In the genomic region with DNA sequence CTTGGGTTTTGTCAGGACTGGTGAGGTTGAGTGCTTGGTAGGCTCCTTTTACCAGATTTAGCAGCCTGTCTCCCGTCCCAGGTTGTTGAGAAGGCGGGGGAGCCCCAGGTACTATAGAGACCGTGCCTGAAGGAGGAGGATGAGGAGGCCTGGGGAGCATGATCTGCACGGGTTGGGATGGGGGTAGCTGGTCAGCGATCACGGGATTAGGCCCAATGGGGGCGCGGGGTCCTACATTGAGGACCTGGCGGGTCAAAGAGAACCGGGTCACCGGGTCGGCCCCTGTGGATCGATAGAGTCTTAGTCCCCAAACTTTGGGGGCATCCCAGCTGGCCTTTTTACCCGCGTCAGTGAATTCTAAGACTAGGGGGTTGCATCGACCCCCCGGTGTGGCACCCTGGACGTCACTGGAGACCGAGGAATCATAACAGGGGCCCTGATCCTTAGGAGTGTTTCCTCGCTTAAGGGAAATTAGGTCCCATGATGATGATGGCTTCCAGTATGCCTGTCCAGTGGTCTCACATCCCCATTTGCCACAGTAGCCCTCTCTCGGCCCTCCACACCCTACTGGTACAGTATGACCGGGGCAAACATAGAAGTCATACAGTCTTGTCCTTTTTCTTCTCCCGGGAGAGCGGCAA, we compare ENCODE assay signal across 8 mouse cellular contexts. TPM values are rescaled to one million over a fixed set of nuclear protein-coding genes. Genes with fewer than 3 reads are reported as not detected.
DNase-seq lines count a peak whose midpoint lies in the region.

No protein-coding gene starts in this region.

- DNase-seq in adrenal gland, postnatal 10 days, result peak; percentile 51
- DNase-seq in cerebellum, postnatal 25 days, result peak; percentile 64 to 68
- DNase-seq in gastrocnemius, postnatal 4 days (ENCODE audit: low spot score in 2 of 2), result peak; percentile 75 to 84
- DNase-seq in kidney, adult 9 months, result peak; percentile 57
- DNase-seq in layer of hippocampus, postnatal 36 days, result peak; percentile 49 to 60
- DNase-seq in lung, postnatal 4 days, result peak; percentile 62 to 73
- DNase-seq in spleen, postnatal 14 days (ENCODE audit: low spot score in 2 of 2), result peak; percentile 47 to 65
- DNase-seq in urinary bladder, postnatal 10 days (ENCODE audit: low spot score), result peak; percentile 86

RNA-seq across cellular contexts. Expression of a gene that starts 27.7 kb away (rescaled TPM):
- total RNA-seq in adrenal gland, postnatal 10 days (2021), result 100 to 1,000 TPM; 136 to 196 TPM
- 10 to 100 TPM; 85.1 to 86.5 TPM for total RNA-seq in gastrocnemius, postnatal 4 days (2021)
- 10 to 100 TPM; 38.1 to 40.0 TPM for total RNA-seq in layer of hippocampus, postnatal 36 days (2021)

Comparison
In these comparisons a context has a peak if more than half of its experiments do, and no peak if none do; other contexts are left out.
1. Peak in every context shown above with its lines: DNase-seq.